Mouse (Mus musculus): ENCODE measurements around the gene Hivep1.

- TF ChIP-seq CTCF (IDR thresholded peaks at IDR 0.05) (no peak), EP300 (IDR thresholded peaks at IDR 0.05) (no peak)
These were observed 19.2 kb downstream of the Hivep1 start for GRCm38 (mm10) chr13:42071011-42071410.

Measured in lung, postnatal 0 days (tissue).